Mouse (Mus musculus) ZHBTc4 (cell line): Measurements from ENCODE around the gene Cdkl4.
"Not testable (repeated sequence)": the region's sequence is repeated elsewhere in the genome, so short reads cannot be mapped to it uniquely, and the experiment has no call there.

Experiments
- DNase-seq: peaks from one replicate; pipeline ENCODE4 v3.0.0-alpha.2; 2011; ENCODE audit warnings: low read depth, low spot score

Cdkl4 gene

GRCm38 (mm10) chr17:80563762-80564610 is 13.6 kb downstream of the Cdkl4 start:
- not testable (repeated sequence) for DNase-seq

- DNase-seq, result peak; percentile 77
Observed at GRCm38 (mm10) chr17:80562792-80563191, 14.8 kb downstream of the Cdkl4 start.

GRCm38 (mm10) chr17:80560669-80561401 is 16.8 kb downstream of the Cdkl4 start:
- DNase-seq, result peak; percentile 71

GRCm38 (mm10) chr17:80559745-80560144 is 17.9 kb downstream of the Cdkl4 start:
- no peak for DNase-seq

- DNase-seq, result peak; percentile 48
Observed at GRCm38 (mm10) chr17:80559050-80559449, 18.6 kb downstream of the Cdkl4 start.

- DNase-seq, result no peak
Observed at GRCm38 (mm10) chr17:80558583-80558982, 19.0 kb downstream of the Cdkl4 start.

GRCm38 (mm10) chr17:80557461-80557860 is 20.2 kb downstream of the Cdkl4 start:
- DNase-seq, result peak; percentile 39

GRCm38 (mm10) chr17:80553318-80554270 is 24.0 kb downstream of the Cdkl4 start:
- DNase-seq, result peak; percentile 77

GRCm38 (mm10) chr17:80552653-80553052 is 25.0 kb downstream of the Cdkl4 start:
- no peak for DNase-seq

- no peak for DNase-seq
Observed at GRCm38 (mm10) chr17:80550981-80551380, 26.6 kb downstream of the Cdkl4 start.

GRCm38 (mm10) chr17:80546846-80547245 is 30.8 kb downstream of the Cdkl4 start:
- no peak for DNase-seq

- no peak for DNase-seq
Observed at GRCm38 (mm10) chr17:80546227-80546626, 31.4 kb downstream of the Cdkl4 start.

GRCm38 (mm10) chr17:80543646-80544045 is 34.0 kb downstream of the Cdkl4 start:
- no peak for DNase-seq

GRCm38 (mm10) chr17:80537136-80537535 is 40.5 kb downstream of the Cdkl4 start:
- DNase-seq, result no peak

- DNase-seq, result no peak
Observed at GRCm38 (mm10) chr17:80535633-80536032, 42.0 kb downstream of the Cdkl4 start.

GRCm38 (mm10) chr17:80531351-80531750 is 46.3 kb downstream of the Cdkl4 start:
- DNase-seq, result not testable (repeated sequence)

GRCm38 (mm10) chr17:80523231-80523630 is 54.4 kb downstream of the Cdkl4 start:
- DNase-seq, result no peak

GRCm38 (mm10) chr17:80522229-80522556 is 55.4 kb downstream of the Cdkl4 start:
- no peak for DNase-seq

- DNase-seq, result no peak
Observed at GRCm38 (mm10) chr17:80521521-80522228, 55.9 kb downstream of the Cdkl4 start.

- no peak for DNase-seq
Observed at GRCm38 (mm10) chr17:80520537-80520936, 57.1 kb downstream of the Cdkl4 start.

- DNase-seq, result no peak
Observed at GRCm38 (mm10) chr17:80518811-80519210, 58.8 kb downstream of the Cdkl4 start.
